Mouse (Mus musculus) hindbrain, embryonic 16.5 days (tissue): ENCODE data around the gene Phf5a. TPM values are rescaled to one million over a fixed set of nuclear protein-coding genes. Genes with fewer than 3 reads are reported as not detected.

Experiments
- ATAC-seq: fragments of 200-750 bp; cut with Nextera tagmentation; 2 replicates; pipeline ENCODE4 v1.8.0; 2017; ENCODE audit warnings: moderate TSS enrichment, moderate library complexity
- H3K27ac ChIP-seq: fragments of 300-500 bp; sonication (generic); 2 replicates; pipeline ENCODE4 v1.5.1; 2014; ENCODE audit warnings: low read depth, mild to moderate bottlenecking, control low read depth, low read length, moderate library complexity
- H3K27me3 ChIP-seq: fragments of 300-500 bp; sonication (generic); replicated peaks from 2 replicates; pipeline ENCODE4 v1.6.1; 2014; ENCODE audit warnings: low read length; ENCODE audit not compliant: control insufficient read depth, insufficient read depth
- H3K36me3 ChIP-seq: fragments of 300-500 bp; sonication (generic); 2 replicates; pipeline ENCODE4 v1.6.1; 2014; ENCODE audit warnings: mild to moderate bottlenecking, low read length, moderate library complexity, mixed read lengths; ENCODE audit not compliant: control insufficient read depth, insufficient read depth
- H3K4me1 ChIP-seq: fragments of 300-500 bp; sonication (generic); 2 replicates; pipeline ENCODE4 v1.6.1; 2014; ENCODE audit warnings: low read depth, low read length; ENCODE audit not compliant: control insufficient read depth, insufficient read depth
- H3K4me2 ChIP-seq: fragments of 300-500 bp; sonication (generic); 2 replicates; pipeline ENCODE4 v1.6.1; 2014; ENCODE audit warnings: mild to moderate bottlenecking, low read length, control low read depth, moderate library complexity
- H3K4me3 ChIP-seq: fragments of 300-500 bp; sonication (generic); 2 replicates; pipeline ENCODE4 v1.5.1; 2014; ENCODE audit warnings: mild to moderate bottlenecking, low read length, control low read depth, moderate library complexity
- H3K9ac ChIP-seq: fragments of 300-500 bp; sonication (generic); 2 replicates; pipeline ENCODE4 v1.6.1; 2014; ENCODE audit warnings: low read depth, mild to moderate bottlenecking, control low read depth, low read length, moderate library complexity
- H3K9me3 ChIP-seq: fragments of 300-500 bp; sonication (generic); 2 replicates; pipeline ENCODE4 v1.6.1; 2014; ENCODE audit warnings: mild to moderate bottlenecking, low read length, moderate library complexity; ENCODE audit not compliant: control insufficient read depth
- WGBS: fragments of 180-500 bp; shearing (Covaris S2); extraction: QIAGEN DNeasy Blood & Tissue Kit; methylation state at CpG from one replicate; pipeline ENCODE4 v1.1.7; 2014; 5-methylcytosine and 5-hydroxymethylcytosine counted together
- polyA plus RNA-seq: library from polyadenylated mRNA; unstranded; fragments of >200 nt; fragmentation: Nextera tagmentation; extraction: Ambion mirVana; gene quantifications from 2 replicates; pipeline ENCODE4 v1.2.1, GENCODE M21; 2015

The Phf5a gene
- polyA plus RNA-seq, 1 experiment from 2014 or later = 122 TPM

- H3K4me3 ChIP-seq = no peak overlapping the region
- ATAC-seq = no peak
- H3K4me2 ChIP-seq = no peak overlapping the region
- H3K9ac ChIP-seq = no peak overlapping the region
- no peaks in the 10 kb centered on the region for H3K9me3 ChIP-seq
- H3K27me3 ChIP-seq = peaks cover 2% of the 10 kb centered on the region; the same call in 1 of the 2 replicates
- H3K27ac ChIP-seq = no peak overlapping the region
- no peaks in the 10 kb centered on the region for H3K36me3 ChIP-seq
- H3K4me1 ChIP-seq = peaks cover 17% of the 10 kb centered on the region
- WGBS = 70% methylated on average over 10 of the region's 10 CpGs
Measured at GRCm38 (mm10) chr15:81835007-81835880, 36.5 kb downstream of the Phf5a start.

- no peak for ATAC-seq
- WGBS = 45% methylated on average over 3 of the region's 3 CpGs
- Histone ChIP-seq H3K4me3 (no peak overlapping the region), H3K9ac (no peak overlapping the region; the same call in 1 of the 2 replicates), H3K4me2 (no peak overlapping the region), H3K9me3 (no peaks in the 10 kb centered on the region), H3K27ac (no peak overlapping the region), H3K4me1 (peaks cover 12% of the 10 kb centered on the region), H3K36me3 (no peaks in the 10 kb centered on the region), H3K27me3 (peaks cover 2% of the 10 kb centered on the region; the same call in 1 of the 2 replicates)
Measured at GRCm38 (mm10) chr15:81834171-81834841, 37.4 kb downstream of the Phf5a start.

- Histone ChIP-seq H3K4me3 (no peak overlapping the region), H3K27ac (no peak overlapping the region), H3K9me3 (no peaks in the 10 kb centered on the region), H3K27me3 (peaks cover 2% of the 10 kb centered on the region; the same call in 1 of the 2 replicates), H3K9ac (no peak overlapping the region), H3K4me1 (peaks cover 12% of the 10 kb centered on the region), H3K36me3 (no peaks in the 10 kb centered on the region), H3K4me2 (no peak overlapping the region)
- no peak for ATAC-seq
- 82% methylated on average over 4 of the region's 4 CpGs for WGBS
Measured at GRCm38 (mm10) chr15:81833481-81833880, 38.2 kb downstream of the Phf5a start.

GRCm38 (mm10) chr15:81832219-81832618 lies 39.5 kb downstream of the Phf5a start:
- ATAC-seq = no peak
- 91% methylated on average over 3 of the region's 3 CpGs for WGBS
- Histone ChIP-seq H3K27ac (no peak overlapping the region), H3K27me3 (peaks cover 2% of the 10 kb centered on the region; the same call in 1 of the 2 replicates), H3K4me3 (no peak overlapping the region), H3K4me1 (peaks cover 12% of the 10 kb centered on the region), H3K36me3 (0 out of 2 replicates have a peak, but pooled peaks cover 2% of the 10 kb centered on the region), H3K9me3 (no peaks in the 10 kb centered on the region), H3K9ac (no peak overlapping the region), H3K4me2 (no peak overlapping the region)

GRCm38 (mm10) chr15:81831136-81831825 lies 40.4 kb downstream of the Phf5a start:
- ATAC-seq = peak; percentile 94
- no peaks in the 10 kb centered on the region for H3K27me3 ChIP-seq
- H3K4me3 ChIP-seq = no peak overlapping the region
- H3K4me2 ChIP-seq = no peak overlapping the region; the same call in 1 of the 2 replicates
- no peaks in the 10 kb centered on the region for H3K9me3 ChIP-seq
- H3K27ac ChIP-seq = no peak overlapping the region; the same call in 1 of the 2 replicates
- peaks cover 3% of the 10 kb centered on the region; the same call in 1 of the 2 replicates for H3K36me3 ChIP-seq
- H3K4me1 ChIP-seq = peaks cover 8% of the 10 kb centered on the region
- 14% methylated on average over 24 of the region's 24 CpGs for WGBS
- peak overlapping the region; percentile 11 for H3K9ac ChIP-seq

GRCm38 (mm10) chr15:81830530-81830929 lies 41.2 kb downstream of the Phf5a start:
- H3K4me2 ChIP-seq = no peak overlapping the region
- no peak for ATAC-seq
- 92% methylated on average over 4 of the region's 4 CpGs for WGBS

GRCm38 (mm10) chr15:81829208-81829580 lies 42.5 kb downstream of the Phf5a start:
- Histone ChIP-seq H3K4me2 (no peak overlapping the region), H3K9ac (no peak overlapping the region), H3K27ac (no peak overlapping the region), H3K4me3 (no peak overlapping the region), H3K4me1 (peaks cover 3% of the 10 kb centered on the region; the same call in 1 of the 2 replicates), H3K36me3 (peaks cover 18% of the 10 kb centered on the region), H3K9me3 (no peaks in the 10 kb centered on the region), H3K27me3 (no peaks in the 10 kb centered on the region)
- no peak for ATAC-seq
- WGBS = 68% methylated on average over 2 of the region's 2 CpGs

More at GRCm38 (mm10) chr15:81830530-81830929, 41.2 kb downstream of the Phf5a start:
- Histone ChIP-seq H3K27me3 (no peaks in the 10 kb centered on the region), H3K9me3 (no peaks in the 10 kb centered on the region), H3K36me3 (peaks cover 11% of the 10 kb centered on the region), H3K9ac (no peak overlapping the region), H3K4me3 (no peak overlapping the region), H3K27ac (no peak overlapping the region), H3K4me1 (peaks cover 3% of the 10 kb centered on the region)

- no peak overlapping the region for H3K27ac ChIP-seq
- ATAC-seq = no peak
- WGBS = 89% methylated on average over 7 of the region's 7 CpGs
- peaks cover 3% of the 10 kb centered on the region; the same call in 1 of the 2 replicates for H3K4me1 ChIP-seq
- no peaks in the 10 kb centered on the region for H3K9me3 ChIP-seq
- H3K9ac ChIP-seq = no peak overlapping the region
- H3K4me3 ChIP-seq = no peak overlapping the region
- peaks cover 23% of the 10 kb centered on the region for H3K36me3 ChIP-seq
- no peaks in the 10 kb centered on the region for H3K27me3 ChIP-seq
- no peak overlapping the region for H3K4me2 ChIP-seq
Measured at GRCm38 (mm10) chr15:81828426-81829207, 43.1 kb downstream of the Phf5a start.
